Mouse (Mus musculus): ENCODE measurements around the gene Gm2663. TPM values are rescaled to one million over a fixed set of nuclear protein-coding genes. Genes with fewer than 3 reads are reported as not detected.

Gm2663 gene
- polyA plus RNA-seq, 1 experiment from 2014 or later: 0.50 TPM

- H3K4me1 ChIP-seq (replicated peaks; ENCODE audit: control insufficient read depth, insufficient read depth, low read length): no peaks in the 10 kb centered on the region
- ATAC-seq (replicated peaks; ENCODE audit: low FRiP score, low TSS enrichment, low read depth) (no peak), DNase-seq (ENCODE audit: low spot score) (no peak)
- no peaks in the 10 kb centered on the region for H3K9me3 ChIP-seq (ENCODE audit: control insufficient read depth, low read length)
- H3K36me3 ChIP-seq (ENCODE audit: control insufficient read depth, insufficient read depth, low read length): no peaks in the 10 kb centered on the region
- H3K27me3 ChIP-seq (replicated peaks; ENCODE audit: control insufficient read depth, insufficient read depth, low read length): no peaks in the 10 kb centered on the region
- no peak within 1 kb of the TSS for H3K27ac ChIP-seq (ENCODE audit: low read depth)
- no peak within 1 kb of the TSS for H3K9ac ChIP-seq (ENCODE audit: low read length)
- no peak within 1 kb of the TSS for H3K4me2 ChIP-seq (ENCODE audit: low read length)
- no peak within 1 kb of the TSS for H3K4me3 ChIP-seq (ENCODE audit: low read depth, low read length)
Observed at GRCm38 (mm10) chr6:40951770-40952169, 47.5 kb downstream of the Gm2663 start, which contains the start of gene Gm4744. Gene Gm4744 (minus strand): TSS chr6:40951870.

Other genes with a start within 250 kb of the Gm2663 start
- gene Moxd2, start 112.0 kb downstream of the Gm2663 start, polyA plus RNA-seq (2014; fragmentation: Nextera tagmentation; extraction: Ambion mirVana): not detected in 2 replicates
- not detected in 2 replicates for gene Prss58, start 99.1 kb downstream of the Gm2663 start, polyA plus RNA-seq (2014; fragmentation: Nextera tagmentation; extraction: Ambion mirVana)
- gene 1700074P13Rik, start 58.9 kb downstream of the Gm2663 start, polyA plus RNA-seq (2014; fragmentation: Nextera tagmentation; extraction: Ambion mirVana): not detected in 2 replicates
- gene Gm4744, start 47.6 kb downstream of the Gm2663 start, polyA plus RNA-seq (2014; fragmentation: Nextera tagmentation; extraction: Ambion mirVana): not detected in 2 replicates
- not detected in 2 replicates for gene 1810009J06Rik, start 34.7 kb downstream of the Gm2663 start, polyA plus RNA-seq (2014; fragmentation: Nextera tagmentation; extraction: Ambion mirVana)
- gene 2210010C04Rik, start 36.0 kb upstream of the Gm2663 start, polyA plus RNA-seq (2014; fragmentation: Nextera tagmentation; extraction: Ambion mirVana): 0.14 TPM in 1 of 2 replicates, not detected in the other

All from intestine, embryonic 14.5 days (tissue).